Mouse (Mus musculus) CD4-positive helper T cell, adult 2 months (primary cell): Measurements from ENCODE around the gene Nono.

Source experiments
- DNase-seq: peaks from one replicate; pipeline ENCODE4 v3.0.0-alpha.2; 2012; ENCODE audit warnings: low read depth, missing footprints, low spot score

The Nono gene

DNA sequence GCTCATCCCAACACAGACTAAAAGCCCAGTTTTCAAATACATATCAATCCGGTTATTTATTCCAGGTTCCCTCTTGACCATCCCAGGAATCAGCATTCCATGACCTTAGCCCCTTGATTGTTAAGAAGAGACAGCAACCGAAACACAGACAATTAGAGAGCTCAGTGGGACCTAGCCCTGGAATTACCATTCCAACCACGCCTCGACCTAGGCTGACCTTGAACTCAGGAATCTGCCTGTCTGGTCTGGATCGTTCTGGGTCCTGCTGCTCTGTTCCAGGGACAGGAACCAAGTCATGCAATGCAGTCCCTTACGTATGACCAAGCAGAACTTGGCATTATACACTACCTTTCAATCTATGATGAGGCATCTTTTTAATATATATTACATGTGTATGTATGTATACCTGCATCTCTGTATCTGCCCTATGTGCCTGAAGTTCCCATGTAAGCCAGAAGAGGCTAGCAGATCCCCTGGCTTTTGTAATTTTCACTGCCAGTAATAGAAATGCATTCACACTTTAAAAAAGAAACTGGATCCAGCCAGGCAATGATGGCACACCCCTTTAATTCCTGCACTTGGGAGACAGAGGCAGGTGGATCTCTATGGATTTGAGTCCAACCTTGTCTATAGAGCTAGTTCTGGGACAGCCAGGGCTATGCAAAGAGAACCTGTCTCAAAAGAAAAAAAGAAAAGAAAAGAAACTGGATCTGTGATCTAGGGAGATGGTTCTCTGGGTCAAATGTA, 52.7 kb downstream of the Nono start:
- no peak for DNase-seq

GRCm38 (mm10) chrX:101486487-101487152, 57.5 kb downstream of the Nono start:
- peak; percentile 55 for DNase-seq
